Mouse (Mus musculus): ENCODE measurements around the gene Glmp.

DNA sequence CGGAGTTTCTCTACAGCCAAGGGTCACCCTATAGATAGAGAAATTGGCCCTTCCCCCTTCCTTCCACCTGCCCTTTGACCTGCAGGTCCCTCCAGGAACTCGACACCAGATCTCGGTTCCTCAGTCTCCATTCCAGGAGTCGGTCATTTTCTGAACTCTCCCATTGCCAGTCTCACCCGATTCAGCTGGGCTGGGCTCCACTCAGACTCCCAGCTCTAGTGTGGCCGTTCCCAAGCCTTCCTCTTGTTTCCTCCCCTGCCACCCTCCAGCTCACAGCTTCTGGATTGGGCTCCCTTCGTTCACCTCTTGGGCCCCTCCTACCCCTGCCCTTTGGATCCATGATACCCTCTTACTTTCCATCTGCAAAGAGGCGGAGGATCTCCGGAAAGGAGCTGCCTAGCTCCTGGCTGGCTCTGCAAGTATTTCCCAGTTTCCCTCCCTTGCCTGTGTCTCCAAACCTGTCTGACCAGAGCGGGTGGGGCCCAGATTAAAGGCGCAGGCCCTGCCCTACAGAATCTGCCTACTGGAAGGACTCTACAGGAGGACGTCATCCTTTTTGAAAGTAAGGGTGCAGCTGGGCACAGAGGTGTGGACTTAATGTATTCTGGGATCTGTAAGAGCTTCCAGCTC, 9.3 kb downstream of the Glmp start:
- TF ChIP-seq CTCF (conservative IDR thresholded peaks at IDR 0.05; ENCODE audit: low read length) = no peak
- TF ChIP-seq NANOG (IDR thresholded peaks at IDR 0.05; ENCODE audit: borderline replicate concordance, low read length) = no peak
